Mouse (Mus musculus) natural killer cell, adult 2 months (primary cell): ENCODE measurements around the gene Btbd35f12.
"Not testable (repeated sequence)": the region's sequence is repeated elsewhere in the genome, so short reads cannot be mapped to it uniquely, and the experiment has no call there.

Experiments used
- DNase-seq, 2 experiments: peaks; one replicate each; pipeline ENCODE4 v3.0.0; 2022; ENCODE audit warnings: low spot score in 2 of 2

Gene Btbd35f12

DNA sequence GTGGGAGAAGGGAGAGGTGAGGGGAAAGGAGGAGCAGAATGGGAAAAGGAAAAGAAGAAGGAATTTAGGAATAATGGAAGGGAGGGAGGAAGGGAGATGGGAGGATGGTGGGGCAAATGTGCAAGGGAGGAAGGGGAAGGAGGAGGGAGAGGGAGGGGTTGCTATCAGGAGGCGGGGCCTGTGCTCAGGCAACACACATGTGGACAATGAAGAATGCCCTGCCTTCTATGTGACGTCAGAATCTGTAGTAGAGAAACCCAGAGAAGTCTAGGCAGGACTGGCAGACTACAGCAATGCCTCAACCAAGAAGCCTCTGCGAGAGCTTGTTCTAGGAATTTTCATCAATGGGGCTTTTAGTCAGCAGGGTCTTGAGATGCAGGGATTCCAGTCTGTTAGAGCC is at the start of gene Btbd35f12:
Btbd35f12 (plus strand) TSS at position 301 of the 400 bp plus-strand sequence.
- DNase-seq = not testable (repeated sequence)

DNA sequence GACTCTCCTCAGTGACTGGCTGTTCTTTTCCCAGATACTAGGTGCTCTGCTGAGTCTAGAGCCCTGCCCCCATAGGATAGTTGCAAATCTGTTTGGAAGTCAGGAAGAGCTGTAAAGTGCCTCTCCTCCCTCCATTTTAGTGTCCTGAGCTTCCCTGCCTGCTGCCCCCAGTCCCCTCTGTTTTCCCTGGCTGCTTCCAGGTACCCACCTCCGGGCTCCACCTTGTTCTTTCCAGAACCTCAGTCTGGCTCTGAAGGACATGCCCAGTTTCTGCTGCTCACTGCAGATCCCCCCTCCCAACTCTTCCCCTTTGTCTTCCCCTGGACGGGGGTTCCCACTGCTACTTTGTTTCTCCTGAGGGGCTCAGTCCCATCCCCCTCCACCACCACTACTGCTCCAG is 40.1 kb downstream of the Btbd35f12 start:
- DNase-seq = not testable (repeated sequence)
